Mouse (Mus musculus): ENCODE data around the gene Nfia. TPM values are rescaled to one million over a fixed set of nuclear protein-coding genes. Genes with fewer than 3 reads are reported as not detected.

Gene Nfia
- polyA plus RNA-seq, 1 experiment from 2014 or later, result 54.3 TPM

- 9% methylated on average over 32 of the region's 32 CpGs for WGBS
These were observed 27.0 kb upstream of the Nfia start for GRCm38 (mm10) chr4:97745296-97746105.

GRCm38 (mm10) chr4:97746106-97746900 is 26.2 kb upstream of the Nfia start:
- peak overlapping the region; percentile 83 for H3K4me2 ChIP-seq (ENCODE audit: low read length)
- H3K36me3 ChIP-seq (ENCODE audit: control insufficient read depth, insufficient read depth, low read length), result no peaks in the 10 kb centered on the region
- ATAC-seq (ENCODE audit: insufficient number of reproducible peaks, insufficient read depth, low FRiP score, low read depth), result no peak
- H3K27me3 ChIP-seq (ENCODE audit: control insufficient read depth, insufficient read depth, low read length), result 0 out of 2 replicates have a peak, but pooled peaks cover 3% of the 10 kb centered on the region
- H3K4me3 ChIP-seq (ENCODE audit: control insufficient read depth in 1 of 2, insufficient read depth in 1 of 2, low read depth in 1 of 2, low read length in 2 of 2), result peak overlapping the region; percentile 46 to 54
- H3K27ac ChIP-seq (replicated peaks in 1 of 2; ENCODE audit: control insufficient read depth in 1 of 2, insufficient read depth in 1 of 2, low read depth in 2 of 2, low read length in 2 of 2), result no peak overlapping the region
- peaks cover 7% of the 10 kb centered on the region in 2 experiments; a peak in 3 of 4 replicates for H3K4me1 ChIP-seq (ENCODE audit: control insufficient read depth in 2 of 2, insufficient read depth in 2 of 2, low read length in 2 of 2)
- WGBS, result 5% methylated on average over 19 of the region's 19 CpGs
- no peaks in the 10 kb centered on the region for H3K9me3 ChIP-seq (ENCODE audit: control insufficient read depth, low read length)
- H3K9ac ChIP-seq (ENCODE audit: low read length), result peak overlapping the region; percentile 70

More at GRCm38 (mm10) chr4:97745296-97746105, 27.0 kb upstream of the Nfia start:
- ATAC-seq (ENCODE audit: insufficient number of reproducible peaks, insufficient read depth, low FRiP score, low read depth), result 0 out of 2 replicates have a peak, but pooled peaks have one; percentile 50
- Histone ChIP-seq H3K4me2 (ENCODE audit: low read length) (peak overlapping the region; percentile 83), H3K9ac (ENCODE audit: low read length) (peak overlapping the region; percentile 70), H3K9me3 (ENCODE audit: control insufficient read depth, low read length) (no peaks in the 10 kb centered on the region), H3K36me3 (ENCODE audit: control insufficient read depth, insufficient read depth, low read length) (no peaks in the 10 kb centered on the region), H3K4me3 (ENCODE audit: control insufficient read depth in 1 of 2, insufficient read depth in 1 of 2, low read depth in 1 of 2, low read length in 2 of 2) (peak overlapping the region; percentile 46 to 54), H3K27ac (replicated peaks in 1 of 2; ENCODE audit: control insufficient read depth in 1 of 2, insufficient read depth in 1 of 2, low read depth in 2 of 2, low read length in 2 of 2) (no peak overlapping the region), H3K4me1 (ENCODE audit: control insufficient read depth in 2 of 2, insufficient read depth in 2 of 2, low read length in 2 of 2) (peaks cover 4 to 5% of the 10 kb centered on the region in 2 experiments; a peak in 2 of 4 replicates), H3K27me3 (ENCODE audit: control insufficient read depth, insufficient read depth, low read length) (0 out of 2 replicates have a peak, but pooled peaks cover 3% of the 10 kb centered on the region)

DNA sequence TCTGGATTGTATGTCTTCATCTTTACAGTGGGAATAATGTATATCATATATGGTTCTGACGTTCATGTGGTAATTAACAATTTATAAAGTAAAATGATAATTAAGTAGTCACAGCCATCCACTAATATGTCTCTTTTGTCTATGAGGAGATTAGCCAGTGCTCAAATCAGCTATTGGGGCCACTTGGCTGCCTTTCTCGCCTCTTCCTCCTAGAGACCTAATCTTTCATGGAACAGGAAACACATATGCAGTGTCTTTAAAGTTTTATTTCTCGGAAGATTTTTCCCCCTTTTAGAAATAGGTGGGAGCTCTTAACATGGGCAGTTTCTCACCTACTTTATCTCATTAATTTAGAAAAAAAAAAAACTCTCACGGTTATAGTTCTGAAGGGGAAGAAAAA is 22.1 kb upstream of the Nfia start:
- H3K4me2 ChIP-seq (ENCODE audit: low read length), result peak overlapping the region; percentile 95
- 38% methylated on average over 4 of the region's 4 CpGs for WGBS

DNA sequence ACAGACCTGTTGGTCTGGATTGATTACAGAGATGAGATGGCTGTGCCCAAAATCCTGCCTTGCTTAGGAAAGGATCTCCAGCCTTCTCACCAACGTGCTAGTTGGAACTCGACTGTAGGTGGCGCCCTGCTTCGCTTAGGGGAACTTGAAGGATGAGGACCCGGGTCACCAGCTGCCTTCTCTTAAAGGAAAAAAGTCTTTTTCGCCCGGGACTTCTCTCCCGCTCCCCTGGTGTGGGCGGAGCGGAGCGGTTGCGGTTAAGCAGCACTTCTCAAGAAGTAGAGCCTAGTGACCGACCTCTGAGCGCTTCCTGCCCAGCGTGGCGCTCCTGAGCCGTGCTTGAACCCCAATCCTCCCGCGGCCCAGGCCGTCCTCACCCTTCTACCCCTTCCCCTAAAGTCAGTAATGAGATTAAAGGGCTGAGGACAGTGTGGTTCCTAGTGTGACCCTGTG is 21.5 kb upstream of the Nfia start:
- Histone ChIP-seq H3K9ac (ENCODE audit: low read length) (peak overlapping the region; percentile 89), H3K9me3 (ENCODE audit: control insufficient read depth, low read length) (no peaks in the 10 kb centered on the region)

More for the DNA sequence above, 22.1 kb upstream of the Nfia start:
- H3K27me3 ChIP-seq (ENCODE audit: control insufficient read depth, insufficient read depth, low read length), result no peaks in the 10 kb centered on the region
- peak overlapping the region; percentile 89; the same call in 1 of the 2 replicates for H3K9ac ChIP-seq (ENCODE audit: low read length)
- no peaks in the 10 kb centered on the region for H3K36me3 ChIP-seq (ENCODE audit: control insufficient read depth, insufficient read depth, low read length)
- no peak overlapping the region for H3K4me3 ChIP-seq (ENCODE audit: control insufficient read depth in 1 of 2, insufficient read depth in 1 of 2, low read depth in 1 of 2, low read length in 2 of 2)
- no peaks in the 10 kb centered on the region for H3K9me3 ChIP-seq (ENCODE audit: control insufficient read depth, low read length)
- peaks cover 20 to 28% of the 10 kb centered on the region in 2 experiments for H3K4me1 ChIP-seq (ENCODE audit: control insufficient read depth in 2 of 2, insufficient read depth in 2 of 2, low read length in 2 of 2)
- ATAC-seq (ENCODE audit: insufficient number of reproducible peaks, insufficient read depth, low FRiP score, low read depth), result no peak
- H3K27ac ChIP-seq (replicated peaks in 1 of 2; ENCODE audit: control insufficient read depth in 1 of 2, insufficient read depth in 1 of 2, low read depth in 2 of 2, low read length in 2 of 2), result peak overlapping the region; percentile 70 to 97; a peak in 3 of 4 replicates

GRCm38 (mm10) chr4:97751483-97752251 is 20.9 kb upstream of the Nfia start:
- Histone ChIP-seq H3K4me1 (ENCODE audit: control insufficient read depth in 2 of 2, insufficient read depth in 2 of 2, low read length in 2 of 2) (peaks cover 15 to 27% of the 10 kb centered on the region in 2 experiments), H3K27me3 (ENCODE audit: control insufficient read depth, insufficient read depth, low read length) (no peaks in the 10 kb centered on the region), H3K9ac (ENCODE audit: low read length) (peak overlapping the region; percentile 89), H3K4me3 (ENCODE audit: control insufficient read depth in 1 of 2, insufficient read depth in 1 of 2, low read depth in 1 of 2, low read length in 2 of 2) (peak overlapping the region; percentile 50 to 57), H3K36me3 (ENCODE audit: control insufficient read depth, insufficient read depth, low read length) (no peaks in the 10 kb centered on the region), H3K4me2 (ENCODE audit: low read length) (peak overlapping the region; percentile 95), H3K9me3 (ENCODE audit: control insufficient read depth, low read length) (no peaks in the 10 kb centered on the region), H3K27ac (replicated peaks in 1 of 2; ENCODE audit: control insufficient read depth in 1 of 2, insufficient read depth in 1 of 2, low read depth in 2 of 2, low read length in 2 of 2) (peak overlapping the region; percentile 95 to 97)
- WGBS, result under 1% methylated on average over 40 of the region's 40 CpGs
- peak; percentile 80 for ATAC-seq (ENCODE audit: insufficient number of reproducible peaks, insufficient read depth, low FRiP score, low read depth)

More for the DNA sequence above, 21.5 kb upstream of the Nfia start:
- H3K4me1 ChIP-seq (ENCODE audit: control insufficient read depth in 2 of 2, insufficient read depth in 2 of 2, low read length in 2 of 2), result peaks cover 17 to 25% of the 10 kb centered on the region in 2 experiments
- WGBS, result under 1% methylated on average over 20 of the region's 20 CpGs
- H3K27ac ChIP-seq (replicated peaks in 1 of 2; ENCODE audit: control insufficient read depth in 1 of 2, insufficient read depth in 1 of 2, low read depth in 2 of 2, low read length in 2 of 2), result peak overlapping the region; percentile 95 to 97
- no peaks in the 10 kb centered on the region for H3K27me3 ChIP-seq (ENCODE audit: control insufficient read depth, insufficient read depth, low read length)
- no peaks in the 10 kb centered on the region for H3K36me3 ChIP-seq (ENCODE audit: control insufficient read depth, insufficient read depth, low read length)
- ATAC-seq (ENCODE audit: insufficient number of reproducible peaks, insufficient read depth, low FRiP score, low read depth), result peak; percentile 71
- peak overlapping the region; percentile 95 for H3K4me2 ChIP-seq (ENCODE audit: low read length)
- H3K4me3 ChIP-seq (ENCODE audit: control insufficient read depth in 1 of 2, insufficient read depth in 1 of 2, low read depth in 1 of 2, low read length in 2 of 2), result peak overlapping the region; percentile 50 to 57

DNA sequence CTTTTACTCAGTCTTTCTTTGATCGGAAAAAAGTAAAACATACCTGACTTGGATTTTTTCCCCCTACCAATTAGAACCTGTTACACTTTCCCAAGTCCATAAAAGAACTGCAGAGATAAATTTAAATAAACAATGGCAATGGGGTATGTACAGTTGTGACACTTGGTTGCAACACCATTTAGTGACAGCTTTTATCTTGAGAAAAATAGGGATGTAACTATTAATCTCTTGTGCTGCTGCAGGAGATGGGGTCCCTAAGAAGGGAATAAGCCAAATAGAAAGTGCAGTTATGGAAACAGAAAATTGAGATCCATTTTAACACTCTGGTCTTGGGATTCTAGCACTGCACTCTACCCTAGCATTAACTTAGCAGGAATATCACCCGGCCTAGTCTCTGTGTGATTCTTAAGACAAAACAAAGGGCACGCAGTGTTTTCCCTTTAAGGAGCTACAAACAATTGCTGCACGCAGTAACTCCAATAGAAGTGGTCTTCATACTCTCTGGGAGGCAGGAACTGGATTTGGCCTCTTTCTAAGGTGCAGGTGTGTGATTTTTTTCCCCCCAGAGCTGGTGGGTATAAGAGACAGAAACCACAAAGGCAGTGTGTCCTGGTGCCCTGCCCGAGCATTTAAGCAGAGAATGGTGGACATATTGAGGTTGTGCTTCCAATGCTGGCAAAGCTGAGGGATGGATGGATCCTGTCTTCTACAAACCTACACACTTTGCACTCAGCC is 20.1 kb upstream of the Nfia start:
- H3K36me3 ChIP-seq (ENCODE audit: control insufficient read depth, insufficient read depth, low read length), result no peaks in the 10 kb centered on the region
- peak overlapping the region; percentile 95 for H3K4me2 ChIP-seq (ENCODE audit: low read length)
- H3K9ac ChIP-seq (ENCODE audit: low read length), result peak overlapping the region; percentile 89
- H3K9me3 ChIP-seq (ENCODE audit: control insufficient read depth, low read length), result no peaks in the 10 kb centered on the region
- peak overlapping the region; percentile 50 to 57; a peak in 3 of 4 replicates for H3K4me3 ChIP-seq (ENCODE audit: control insufficient read depth in 1 of 2, insufficient read depth in 1 of 2, low read depth in 1 of 2, low read length in 2 of 2)
- WGBS, result 38% methylated on average over 5 of the region's 5 CpGs
- H3K27me3 ChIP-seq (ENCODE audit: control insufficient read depth, insufficient read depth, low read length), result no peaks in the 10 kb centered on the region
- peaks cover 15 to 27% of the 10 kb centered on the region in 2 experiments for H3K4me1 ChIP-seq (ENCODE audit: control insufficient read depth in 2 of 2, insufficient read depth in 2 of 2, low read length in 2 of 2)
- H3K27ac ChIP-seq (replicated peaks in 1 of 2; ENCODE audit: control insufficient read depth in 1 of 2, insufficient read depth in 1 of 2, low read depth in 2 of 2, low read length in 2 of 2), result peak overlapping the region; percentile 95 to 97; a peak in 3 of 4 replicates
- no peak for ATAC-seq (ENCODE audit: insufficient number of reproducible peaks, insufficient read depth, low FRiP score, low read depth)

All from heart, embryonic 14.5 days (tissue).